Mouse (Mus musculus) limb, embryonic 11.5 days (tissue): ENCODE data around the gene Sytl1. TPM values are rescaled to one million over a fixed set of nuclear protein-coding genes. Genes with fewer than 3 reads are reported as not detected.

Experiments
- ATAC-seq: fragments of 200-750 bp; cut with Nextera tagmentation; 2 replicates; pipeline ENCODE4 v1.8.0; 2017; ENCODE audit warnings: low read depth; ENCODE audit not compliant: insufficient number of reproducible peaks, low FRiP score, low TSS enrichment
- DNase-seq: peaks from one replicate; pipeline ENCODE4 v3.0.0-alpha.2; 2015; ENCODE audit warnings: low spot score
- H3K27ac ChIP-seq: fragments of 300-500 bp; sonication (generic); replicated peaks from 2 replicates; pipeline ENCODE4 v1.5.1; 2014; ENCODE audit warnings: low read depth, mild to moderate bottlenecking, low read length
- H3K27me3 ChIP-seq: fragments of 300-500 bp; sonication (generic); 2 replicates; pipeline ENCODE4 v1.6.1; 2014; ENCODE audit warnings: mild to moderate bottlenecking, low read length, mixed read lengths; ENCODE audit not compliant: control insufficient read depth, insufficient read depth
- H3K36me3 ChIP-seq: fragments of 300-500 bp; sonication (generic); 2 replicates; pipeline ENCODE4 v1.6.1; 2014; ENCODE audit warnings: mild to moderate bottlenecking, low read length, moderate library complexity, mixed read lengths; ENCODE audit not compliant: control insufficient read depth, insufficient read depth
- H3K4me1 ChIP-seq: fragments of 300-500 bp; sonication (generic); 2 replicates; pipeline ENCODE4 v1.6.1; 2014; ENCODE audit warnings: low read length, mixed read lengths; ENCODE audit not compliant: control insufficient read depth, insufficient read depth
- H3K4me2 ChIP-seq: fragments of 300-500 bp; sonication (generic); 2 replicates; pipeline ENCODE4 v1.6.1; 2014; ENCODE audit warnings: low read depth, mild to moderate bottlenecking, moderate library complexity; ENCODE audit not compliant: severe bottlenecking
- H3K4me3 ChIP-seq: fragments of 300-500 bp; sonication (generic); 2 replicates; pipeline ENCODE4 v1.5.1; 2014; ENCODE audit warnings: low read depth, low read length
- H3K9ac ChIP-seq: fragments of 300-500 bp; sonication (generic); 2 replicates; pipeline ENCODE4 v1.6.1; 2014; ENCODE audit warnings: mild to moderate bottlenecking, low read length
- H3K9me3 ChIP-seq: fragments of 300-500 bp; sonication (generic); 2 replicates; pipeline ENCODE4 v1.6.1; 2016; ENCODE audit warnings: low read length; ENCODE audit not compliant: control insufficient read depth
- WGBS: fragments of 180-500 bp; shearing (Covaris S2); extraction: QIAGEN DNeasy Blood & Tissue Kit; methylation state at CpG from one replicate; pipeline ENCODE4 v1.1.7; 2014; 5-methylcytosine and 5-hydroxymethylcytosine counted together
- polyA plus RNA-seq: library from polyadenylated mRNA; unstranded; fragments of >200 nt; fragmentation: Nextera tagmentation; extraction: Ambion mirVana; gene quantifications from 2 replicates; pipeline ENCODE4 v1.2.1, GENCODE M21; 2014

Sytl1 gene
- polyA plus RNA-seq, 1 experiment from 2014 or later, result 1.5 TPM

DNA sequence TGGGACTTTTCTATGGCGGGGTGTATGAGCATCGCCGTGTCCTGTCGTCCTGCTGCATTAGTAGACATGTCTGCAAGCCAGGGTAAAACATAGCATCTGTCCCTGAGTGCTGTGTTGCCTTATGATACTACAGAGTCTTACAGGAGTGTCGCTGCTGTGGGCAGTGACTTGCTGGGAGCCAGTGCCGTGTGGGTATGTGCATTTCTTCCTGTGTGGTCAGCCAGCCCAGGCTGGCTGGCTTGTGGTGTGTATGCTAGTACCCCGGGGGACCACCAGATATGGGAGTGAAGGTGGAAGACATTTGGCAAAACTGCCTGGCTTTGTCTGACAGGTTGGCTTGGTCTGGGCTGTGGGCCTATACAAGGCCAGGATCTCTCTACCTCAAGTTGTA is 543 bp downstream of the Sytl1 start:
- DNase-seq (no peak), ATAC-seq (no peak)
- 63% methylated on average over 7 of the region's 7 CpGs for WGBS
- Histone ChIP-seq H3K27me3 (0 out of 2 replicates have a peak, but pooled peaks cover 2% of the 10 kb centered on the region), H3K4me3 (no peak overlapping the region), H3K4me1 (peaks cover 6% of the 10 kb centered on the region; the same call in 1 of the 2 replicates), H3K27ac (no peak overlapping the region), H3K9ac (no peak overlapping the region), H3K4me2 (no peak overlapping the region), H3K9me3 (no peaks in the 10 kb centered on the region; the same call in 1 of the 2 replicates), H3K36me3 (peaks cover 17% of the 10 kb centered on the region)

DNA sequence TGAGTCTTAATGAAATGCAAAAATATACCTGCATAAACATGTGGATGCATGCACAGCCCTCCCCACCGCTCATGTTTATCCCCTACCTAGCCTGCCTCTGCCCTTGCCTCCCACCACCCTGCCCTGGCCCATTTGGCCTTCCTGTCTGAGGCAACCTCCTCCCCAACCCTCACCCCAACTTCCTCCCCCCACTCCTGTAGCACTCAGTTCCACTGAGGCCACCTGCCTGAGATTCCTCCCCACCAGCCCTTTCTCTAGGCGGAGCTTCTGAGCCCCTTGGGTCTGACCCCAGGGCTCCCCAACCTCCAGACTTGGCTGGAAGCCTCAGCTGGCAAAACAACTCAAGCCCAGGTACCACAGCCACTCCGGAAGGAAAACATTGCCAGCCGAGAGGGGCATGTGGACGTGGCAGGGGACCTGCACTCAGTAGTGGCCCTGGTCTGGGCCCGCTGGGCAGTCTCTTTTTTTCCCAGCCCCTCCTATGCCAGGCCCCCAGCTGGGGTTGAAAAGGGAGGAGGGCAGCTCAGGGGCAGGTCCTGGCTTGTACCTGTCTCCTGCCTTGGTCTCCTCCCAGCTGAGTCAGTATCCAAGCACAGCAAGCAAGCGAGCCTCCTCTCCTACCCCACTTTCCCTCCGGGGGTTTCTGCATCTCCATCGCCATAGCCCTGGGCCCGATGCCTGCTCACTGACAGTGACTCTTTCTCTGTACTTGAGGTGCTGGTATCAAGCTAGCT is 1.1 kb downstream of the Sytl1 start:
- H3K27me3 ChIP-seq, result peaks cover 4% of the 10 kb centered on the region; the same call in 1 of the 2 replicates
- H3K9ac ChIP-seq, result no peak overlapping the region
- H3K4me3 ChIP-seq, result no peak overlapping the region
- H3K4me2 ChIP-seq, result no peak overlapping the region
- H3K9me3 ChIP-seq, result no peaks in the 10 kb centered on the region; the same call in 1 of the 2 replicates
- H3K4me1 ChIP-seq, result peaks cover 6% of the 10 kb centered on the region; the same call in 1 of the 2 replicates
- H3K36me3 ChIP-seq, result peaks cover 17% of the 10 kb centered on the region
- WGBS, result 43% methylated on average over 10 of the region's 10 CpGs
- DNase-seq (no peak), ATAC-seq (no peak)
- 0 out of 2 replicates have a peak overlapping the region, but pooled peaks have one; percentile 42 for H3K27ac ChIP-seq

DNA sequence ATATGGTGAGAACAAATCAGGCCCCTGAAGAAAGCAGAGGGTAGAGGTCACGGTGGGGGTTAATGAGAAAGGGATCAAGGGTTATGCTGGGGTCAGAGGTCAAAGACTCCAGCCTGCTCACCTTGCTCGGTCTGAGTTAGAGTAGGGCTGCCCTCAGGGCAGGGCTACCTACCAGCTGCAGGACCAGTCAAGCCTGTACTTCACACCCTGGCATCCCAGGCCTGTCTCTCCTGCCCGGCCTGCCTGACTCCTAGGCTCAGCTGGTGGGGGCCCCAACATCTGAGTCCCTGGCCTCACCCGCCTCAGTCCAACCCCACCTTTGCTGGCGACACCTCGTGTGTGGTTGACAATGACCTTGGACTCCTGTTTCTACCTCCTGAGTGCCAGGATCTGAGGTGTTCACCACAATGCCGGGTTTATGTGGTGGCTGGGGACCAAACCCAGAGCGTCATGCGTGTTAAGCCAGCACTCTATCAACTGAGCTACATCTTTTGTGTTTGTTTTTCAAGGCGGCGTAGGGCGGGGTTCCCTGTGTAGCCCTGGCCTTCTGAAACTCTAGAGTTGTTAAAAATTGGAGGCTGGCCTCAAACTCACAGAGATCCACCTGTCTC is 5.0 kb downstream of the Sytl1 start:
- ATAC-seq (no peak), DNase-seq (no peak)
- H3K9ac ChIP-seq, result no peak overlapping the region
- peaks cover 6% of the 10 kb centered on the region; the same call in 1 of the 2 replicates for H3K4me1 ChIP-seq
- no peaks in the 10 kb centered on the region for H3K9me3 ChIP-seq
- no peak overlapping the region for H3K4me3 ChIP-seq
- H3K27me3 ChIP-seq, result peaks cover 8% of the 10 kb centered on the region; the same call in 1 of the 2 replicates
- H3K36me3 ChIP-seq, result no peaks in the 10 kb centered on the region
- 68% methylated on average over 12 of the region's 12 CpGs for WGBS
- no peak overlapping the region for H3K27ac ChIP-seq
- H3K4me2 ChIP-seq, result no peak overlapping the region

DNA sequence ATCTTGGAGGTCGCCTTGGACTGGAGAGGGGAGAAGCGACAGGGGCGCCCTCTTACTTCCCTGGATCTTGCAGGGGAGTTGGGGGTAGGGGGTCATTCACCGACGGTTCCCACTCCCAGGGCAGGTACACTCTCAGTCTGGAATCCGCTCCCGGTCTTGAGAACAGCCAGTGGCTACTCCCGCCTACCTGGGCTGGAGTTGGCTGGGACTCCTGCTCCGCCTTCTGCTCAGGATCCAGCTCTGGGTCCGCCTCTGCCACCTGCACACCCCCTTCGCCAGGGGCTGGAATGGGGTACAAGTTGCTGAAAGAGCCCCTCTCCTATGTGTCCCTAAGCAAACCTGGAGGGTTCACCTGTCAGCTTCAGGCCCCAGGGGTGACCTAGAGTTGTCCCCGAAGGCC is 5.7 kb downstream of the Sytl1 start:
- no peak for DNase-seq
- H3K9ac ChIP-seq, result no peak overlapping the region

DNA sequence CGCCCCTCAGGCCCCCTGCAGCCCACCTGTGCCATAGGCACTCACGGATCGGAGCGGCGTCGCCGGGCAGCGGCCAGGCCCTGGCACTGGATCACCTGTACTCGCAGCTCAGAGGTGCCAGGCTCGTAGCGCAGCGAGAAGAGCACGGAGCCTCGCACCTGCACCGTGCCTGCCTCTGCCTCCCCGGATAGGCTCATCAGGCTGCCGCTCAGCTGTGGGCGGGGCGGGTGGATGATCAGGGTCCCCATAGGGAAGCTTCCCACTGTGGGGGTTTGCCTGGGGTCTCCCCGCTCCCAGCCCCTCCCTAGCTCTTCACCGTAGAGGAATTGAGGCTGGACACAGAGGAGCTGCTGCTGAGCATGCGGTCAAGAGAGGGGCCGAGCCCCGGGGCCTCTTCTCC is 6.1 kb downstream of the Sytl1 start:
- Histone ChIP-seq H3K36me3 (no peaks in the 10 kb centered on the region), H3K9me3 (no peaks in the 10 kb centered on the region), H3K9ac (no peak overlapping the region), H3K4me2 (no peak overlapping the region), H3K27me3 (peaks cover 18% of the 10 kb centered on the region), H3K4me1 (peaks cover 3% of the 10 kb centered on the region; the same call in 1 of the 2 replicates), H3K4me3 (no peak overlapping the region), H3K27ac (no peak overlapping the region)
- WGBS, result 13% methylated on average over 24 of the region's 24 CpGs
- DNase-seq (no peak), ATAC-seq (no peak)

More for the DNA sequence above, 5.7 kb downstream of the Sytl1 start:
- Histone ChIP-seq H3K9me3 (no peaks in the 10 kb centered on the region), H3K27ac (no peak overlapping the region), H3K4me1 (peaks cover 6% of the 10 kb centered on the region; the same call in 1 of the 2 replicates), H3K27me3 (peaks cover 14% of the 10 kb centered on the region), H3K4me3 (no peak overlapping the region), H3K4me2 (no peak overlapping the region), H3K36me3 (no peaks in the 10 kb centered on the region)
- WGBS, result 23% methylated on average over 11 of the region's 12 CpGs
- ATAC-seq, result no peak

DNA sequence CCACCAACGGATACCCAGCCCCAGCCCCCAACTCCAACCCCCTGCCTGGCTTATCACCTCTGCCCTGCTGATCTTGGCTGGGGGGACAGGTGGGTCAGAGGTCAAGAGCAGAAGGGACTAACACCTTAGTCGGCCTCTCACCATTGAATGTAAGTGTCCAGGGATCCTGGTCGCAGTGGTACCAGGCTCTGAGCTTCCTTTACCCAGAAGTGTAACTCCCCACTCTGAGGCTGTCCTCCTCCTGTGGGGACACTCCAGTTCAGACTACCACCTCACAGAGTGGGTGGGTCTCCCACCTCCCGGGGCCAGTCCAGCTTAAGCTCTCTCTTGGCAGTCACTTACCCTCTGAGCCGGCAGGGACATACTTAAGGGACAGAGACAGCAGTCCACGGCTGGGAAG is 7.5 kb downstream of the Sytl1 start:
- no peak overlapping the region for H3K27ac ChIP-seq
- no peaks in the 10 kb centered on the region for H3K9me3 ChIP-seq
- H3K4me3 ChIP-seq, result no peak overlapping the region
- 0 out of 2 replicates have a peak, but pooled peaks cover 2% of the 10 kb centered on the region for H3K4me1 ChIP-seq
- no peak for DNase-seq
- ATAC-seq, result no peak
- 65% methylated on average over 6 of the region's 6 CpGs for WGBS
- H3K36me3 ChIP-seq, result no peaks in the 10 kb centered on the region; the same call in 1 of the 2 replicates
- no peak overlapping the region for H3K4me2 ChIP-seq
- H3K27me3 ChIP-seq, result peaks cover 30% of the 10 kb centered on the region
- no peak overlapping the region for H3K9ac ChIP-seq

DNA sequence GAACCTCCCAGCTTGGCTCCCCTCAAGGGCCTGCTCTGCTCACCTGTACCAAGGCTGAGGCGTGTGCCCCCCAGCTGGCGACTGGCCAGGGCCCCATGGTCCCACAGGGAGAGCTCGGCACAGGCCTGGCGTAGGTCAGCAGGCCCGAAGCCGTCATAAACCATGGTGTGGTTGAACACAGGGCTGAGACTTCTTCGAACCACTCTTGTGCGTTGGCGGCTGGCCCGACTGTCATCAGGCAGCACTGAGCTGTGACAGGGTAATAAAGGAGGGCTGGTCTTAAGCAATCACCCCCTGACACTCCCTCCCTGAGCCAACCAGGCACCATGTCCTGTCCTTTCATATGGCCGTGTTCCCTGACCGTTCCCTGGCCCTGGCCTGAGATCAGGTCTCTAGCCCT is 9.5 kb downstream of the Sytl1 start:
- Histone ChIP-seq H3K27me3 (peaks cover 41% of the 10 kb centered on the region), H3K9ac (no peak overlapping the region), H3K36me3 (no peaks in the 10 kb centered on the region; the same call in 1 of the 2 replicates), H3K9me3 (no peaks in the 10 kb centered on the region), H3K4me2 (no peak overlapping the region), H3K27ac (no peak overlapping the region), H3K4me1 (0 out of 2 replicates have a peak, but pooled peaks cover 2% of the 10 kb centered on the region), H3K4me3 (no peak overlapping the region)
- DNase-seq (no peak), ATAC-seq (no peak)
- WGBS, result 57% methylated on average over 12 of the region's 12 CpGs

DNA sequence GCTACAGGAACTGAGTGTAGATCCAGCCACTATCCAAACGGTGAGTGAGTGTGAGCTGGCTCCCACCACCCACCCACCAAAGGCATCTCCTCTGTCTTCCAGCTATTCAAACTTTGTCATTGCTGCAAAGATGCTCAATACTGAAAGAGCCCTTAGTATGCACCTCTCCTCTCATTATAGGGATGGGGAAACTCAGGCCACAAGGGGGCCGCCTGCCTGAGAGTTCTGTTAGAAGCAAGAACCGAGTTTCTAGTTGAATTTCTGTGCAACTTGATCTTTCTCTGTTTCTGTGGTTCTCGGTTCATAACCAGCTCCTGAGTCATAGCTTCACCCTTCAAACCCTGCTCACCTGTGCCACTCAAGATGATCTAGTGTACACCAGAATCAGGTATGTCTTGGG is 10.8 kb downstream of the Sytl1 start:
- Histone ChIP-seq H3K9ac (no peak overlapping the region), H3K4me2 (no peak overlapping the region), H3K27me3 (peaks cover 47% of the 10 kb centered on the region), H3K4me3 (no peak overlapping the region), H3K4me1 (peaks cover 5% of the 10 kb centered on the region), H3K27ac (no peak overlapping the region), H3K9me3 (no peaks in the 10 kb centered on the region), H3K36me3 (no peaks in the 10 kb centered on the region; the same call in 1 of the 2 replicates)
- ATAC-seq (no peak), DNase-seq (peak; percentile 45)
- WGBS, result 28% methylated on average over 4 of the region's 4 CpGs
